Mouse (Mus musculus) limb, embryonic 15.5 days (tissue): ENCODE measurements around the gene Gpr45. TPM values are rescaled to one million over a fixed set of nuclear protein-coding genes. Genes with fewer than 3 reads are reported as not detected.

Experiments used
- ATAC-seq: fragments of 200-750 bp; cut with Nextera tagmentation; 2 replicates; pipeline ENCODE4 v1.8.0; 2017; ENCODE audit warnings: low read depth, moderate TSS enrichment; ENCODE audit not compliant: insufficient number of reproducible peaks, low FRiP score, low TSS enrichment
- H3K27ac ChIP-seq: fragments of 300-500 bp; sonication (generic); 2 replicates; pipeline ENCODE4 v1.5.1; 2015; ENCODE audit warnings: moderate library complexity, mild to moderate bottlenecking, inconsistent platforms
- H3K27me3 ChIP-seq: fragments of 300-500 bp; sonication (generic); 2 replicates; pipeline ENCODE4 v1.6.1; 2015; ENCODE audit warnings: inconsistent platforms
- H3K36me3 ChIP-seq: fragments of 300-500 bp; sonication (generic); 2 replicates; pipeline ENCODE4 v1.6.1; 2015; ENCODE audit warnings: inconsistent platforms
- H3K4me1 ChIP-seq: fragments of 300-500 bp; sonication (generic); 2 replicates; pipeline ENCODE4 v1.6.1; 2015; ENCODE audit warnings: inconsistent platforms
- H3K4me2 ChIP-seq: fragments of 300-500 bp; sonication (generic); 2 replicates; pipeline ENCODE4 v1.6.1; 2015; ENCODE audit warnings: mild to moderate bottlenecking, inconsistent platforms
- H3K4me3 ChIP-seq: fragments of 300-500 bp; sonication (generic); 2 replicates; pipeline ENCODE4 v1.5.1; 2015; ENCODE audit warnings: mild to moderate bottlenecking, inconsistent platforms
- H3K9ac ChIP-seq: fragments of 300-500 bp; sonication (generic); 2 replicates; pipeline ENCODE4 v1.6.1; 2015; ENCODE audit warnings: inconsistent platforms
- H3K9me3 ChIP-seq: fragments of 300-500 bp; sonication (generic); 2 replicates; pipeline ENCODE4 v1.6.1; 2016; ENCODE audit warnings: inconsistent platforms
- WGBS: fragments of 180-500 bp; shearing (Covaris S2); methylation state at CpG from one replicate; pipeline ENCODE4 v1.1.7; 2015; 5-methylcytosine and 5-hydroxymethylcytosine counted together
- microRNA-seq: library from miRNA; unstranded; fragments of <30 nt; microRNA quantifications from one replicate; pipeline ENCODE4, GENCODE M21; 2016
- polyA plus RNA-seq: library from polyadenylated mRNA; unstranded; fragments of >200 nt; fragmentation: Nextera tagmentation; extraction: Ambion mirVana; gene quantifications from 2 replicates; pipeline ENCODE4 v1.2.1, GENCODE M21; 2015

Gpr45 gene
- polyA plus RNA-seq, 1 experiment from 2014 or later = 5.2 TPM

DNA sequence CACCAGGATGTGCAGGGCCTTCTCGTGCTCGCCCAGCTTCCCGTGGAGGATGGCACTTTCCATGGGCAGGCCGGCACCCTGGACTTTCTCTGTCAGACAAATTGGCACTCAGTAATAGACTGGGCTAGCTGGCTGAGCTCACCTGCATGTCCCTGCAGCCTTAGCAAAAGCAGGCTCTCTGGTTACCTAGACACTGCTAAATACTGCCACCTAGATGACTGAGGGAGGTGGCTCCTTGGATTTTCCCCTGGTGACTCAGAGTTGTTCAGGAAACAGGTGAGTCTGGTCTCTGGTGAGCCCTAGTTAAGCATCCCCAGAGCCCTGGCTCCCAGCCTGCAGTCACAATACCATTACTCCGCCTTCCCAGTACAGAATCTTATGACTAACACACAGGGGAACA is 99.2 kb downstream of the Gpr45 start:
- Histone ChIP-seq H3K9ac (no peak overlapping the region), H3K9me3 (no peaks in the 10 kb centered on the region), H3K27ac (no peak overlapping the region), H3K4me1 (no peaks in the 10 kb centered on the region), H3K36me3 (peaks cover 73% of the 10 kb centered on the region), H3K4me2 (no peak overlapping the region), H3K27me3 (no peaks in the 10 kb centered on the region), H3K4me3 (no peak overlapping the region)
- no peak for ATAC-seq
- WGBS = 84% methylated on average over 5 of the region's 5 CpGs

DNA sequence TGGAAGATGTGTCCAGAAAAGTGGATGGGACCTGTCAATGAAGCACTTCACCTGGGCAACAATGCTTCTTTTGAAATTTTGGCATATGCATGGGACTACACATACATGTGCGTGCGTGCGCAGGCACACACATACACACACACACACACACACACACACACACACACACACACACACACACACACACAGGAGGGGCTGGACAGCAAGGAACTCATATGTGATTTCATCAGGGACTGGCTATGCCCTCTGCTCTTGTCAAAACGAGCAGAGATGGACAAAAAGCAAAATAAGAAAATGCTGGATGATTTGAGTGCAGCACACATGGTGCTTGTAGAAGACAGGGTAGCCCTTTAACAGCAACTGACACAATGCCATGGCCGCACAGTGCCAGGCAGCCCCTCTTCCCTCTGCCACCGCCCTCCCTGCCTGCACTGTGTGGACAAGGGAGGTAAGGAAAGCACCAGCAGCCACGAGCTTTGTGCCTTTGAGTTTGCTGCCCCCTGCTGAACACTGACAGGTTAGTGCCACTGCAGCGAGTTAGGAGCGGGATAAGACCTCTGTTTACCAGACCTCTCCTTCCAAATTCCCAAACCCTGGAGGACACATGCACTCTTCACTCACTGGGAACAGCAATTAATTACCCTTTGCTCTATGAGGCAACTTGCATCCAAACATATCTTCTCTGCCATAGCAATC is 113.1 kb downstream of the Gpr45 start:
- Histone ChIP-seq H3K27ac (no peak overlapping the region), H3K9ac (no peak overlapping the region), H3K9me3 (no peaks in the 10 kb centered on the region), H3K4me3 (no peak overlapping the region), H3K36me3 (peaks cover 55% of the 10 kb centered on the region), H3K27me3 (no peaks in the 10 kb centered on the region), H3K4me1 (no peaks in the 10 kb centered on the region), H3K4me2 (no peak overlapping the region)
- 51% methylated on average over 9 of the region's 9 CpGs for WGBS
- peak; percentile 63; the same call in 1 of the 2 replicates for ATAC-seq

DNA sequence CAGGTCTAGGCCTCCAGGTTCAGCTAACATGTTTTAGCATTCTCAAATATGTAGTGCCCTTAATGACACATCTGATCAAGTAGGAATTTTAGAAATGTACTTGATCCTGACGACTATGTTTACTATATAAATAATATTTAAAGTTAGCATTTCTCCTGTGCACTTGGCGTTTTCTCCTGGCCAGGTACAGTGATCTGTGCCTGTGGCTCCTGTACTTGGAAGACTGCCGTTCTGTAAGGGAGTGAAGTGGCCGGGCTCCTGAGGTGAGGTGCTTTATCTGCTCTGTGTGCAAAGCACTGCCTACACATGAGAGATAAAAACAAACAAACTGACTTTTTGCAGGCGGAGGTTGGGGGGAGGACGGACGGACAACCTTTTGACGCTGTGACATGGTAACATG is 113.9 kb downstream of the Gpr45 start:
- no peak overlapping the region for H3K9ac ChIP-seq
- no peaks in the 10 kb centered on the region for H3K9me3 ChIP-seq
- peaks cover 50% of the 10 kb centered on the region for H3K36me3 ChIP-seq
- no peaks in the 10 kb centered on the region for H3K4me1 ChIP-seq
- H3K4me2 ChIP-seq = no peak overlapping the region
- H3K27ac ChIP-seq = no peak overlapping the region
- ATAC-seq = no peak
- no peaks in the 10 kb centered on the region for H3K27me3 ChIP-seq
- 87% methylated on average over 8 of the region's 8 CpGs for WGBS
- H3K4me3 ChIP-seq = no peak overlapping the region

DNA sequence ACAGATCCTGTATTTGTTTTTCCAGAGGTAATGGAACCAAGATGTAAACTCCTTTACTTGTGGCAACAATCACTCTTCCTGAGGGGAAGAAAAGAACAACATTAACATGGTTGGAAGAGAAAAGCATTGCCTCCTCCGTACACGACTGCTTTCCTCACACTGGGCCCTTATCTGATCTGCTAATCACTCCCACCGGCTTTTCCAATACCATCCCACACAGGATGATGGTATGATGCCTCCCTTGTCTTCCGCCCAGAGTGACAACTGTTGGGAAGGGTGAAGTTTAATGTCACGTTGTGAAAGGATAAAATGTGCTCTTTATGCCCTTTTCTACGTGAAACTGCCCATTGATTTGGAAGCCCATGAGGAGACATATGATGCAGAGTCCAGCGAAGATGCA is 114.9 kb downstream of the Gpr45 start:
- Histone ChIP-seq H3K9ac (no peak overlapping the region), H3K27ac (no peak overlapping the region), H3K27me3 (no peaks in the 10 kb centered on the region), H3K4me2 (no peak overlapping the region), H3K4me3 (no peak overlapping the region), H3K9me3 (no peaks in the 10 kb centered on the region), H3K4me1 (no peaks in the 10 kb centered on the region), H3K36me3 (peaks cover 42% of the 10 kb centered on the region)
- no peak for ATAC-seq
- WGBS = 72% methylated on average over 7 of the region's 7 CpGs

DNA sequence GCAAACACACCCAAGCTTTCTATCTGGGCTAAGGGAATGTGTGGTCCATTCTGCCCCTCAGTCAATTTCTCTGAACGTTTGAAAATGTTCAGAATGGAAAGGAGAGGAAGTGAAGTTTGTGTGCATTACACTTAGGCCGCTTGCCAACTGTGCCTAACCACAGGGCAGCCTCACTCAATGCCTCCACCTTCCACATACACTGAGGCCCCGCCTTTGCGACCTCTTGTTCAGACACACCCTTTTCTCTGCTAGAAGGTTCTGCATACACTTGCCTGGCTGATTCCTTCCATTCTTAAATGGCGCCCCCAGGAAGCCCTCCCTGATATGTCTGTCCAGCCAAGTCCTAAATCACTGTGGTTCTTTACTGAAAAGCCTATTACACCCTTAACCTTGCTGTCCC is 118.1 kb downstream of the Gpr45 start:
- H3K27ac ChIP-seq = no peak overlapping the region
- H3K36me3 ChIP-seq = peaks cover 40% of the 10 kb centered on the region
- no peaks in the 10 kb centered on the region for H3K9me3 ChIP-seq
- no peaks in the 10 kb centered on the region for H3K27me3 ChIP-seq
- 71% methylated on average over 5 of the region's 5 CpGs for WGBS
- no peak for ATAC-seq
- H3K9ac ChIP-seq = no peak overlapping the region
- no peaks in the 10 kb centered on the region for H3K4me1 ChIP-seq
- H3K4me3 ChIP-seq = no peak overlapping the region
- H3K4me2 ChIP-seq = no peak overlapping the region

DNA sequence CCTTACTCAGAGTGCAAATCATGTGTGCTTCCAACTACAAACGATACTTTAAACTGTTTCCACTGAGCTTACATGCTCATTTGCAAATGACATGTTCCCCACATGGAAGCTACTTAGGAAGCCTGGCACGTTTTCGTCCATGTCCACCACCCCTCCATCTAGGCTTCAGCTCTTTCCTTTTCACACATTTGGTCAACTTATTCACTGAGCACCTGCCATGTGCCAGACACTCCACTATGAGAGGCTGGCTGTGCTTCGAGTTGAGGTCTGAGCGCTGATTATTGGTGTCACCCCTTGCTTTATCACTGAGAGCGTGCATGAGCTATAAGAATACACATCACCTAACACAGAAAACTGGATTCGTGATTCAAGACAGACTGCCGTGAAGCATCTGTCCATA is 119.4 kb downstream of the Gpr45 start:
- peaks cover 41% of the 10 kb centered on the region for H3K36me3 ChIP-seq
- H3K27me3 ChIP-seq = no peaks in the 10 kb centered on the region
- no peak overlapping the region for H3K4me3 ChIP-seq
- WGBS = 93% methylated on average over 8 of the region's 8 CpGs
- no peak overlapping the region for H3K9ac ChIP-seq
- H3K4me2 ChIP-seq = no peak overlapping the region
- H3K9me3 ChIP-seq = no peaks in the 10 kb centered on the region
- no peaks in the 10 kb centered on the region for H3K4me1 ChIP-seq
- no peak overlapping the region for H3K27ac ChIP-seq
- ATAC-seq = no peak

DNA sequence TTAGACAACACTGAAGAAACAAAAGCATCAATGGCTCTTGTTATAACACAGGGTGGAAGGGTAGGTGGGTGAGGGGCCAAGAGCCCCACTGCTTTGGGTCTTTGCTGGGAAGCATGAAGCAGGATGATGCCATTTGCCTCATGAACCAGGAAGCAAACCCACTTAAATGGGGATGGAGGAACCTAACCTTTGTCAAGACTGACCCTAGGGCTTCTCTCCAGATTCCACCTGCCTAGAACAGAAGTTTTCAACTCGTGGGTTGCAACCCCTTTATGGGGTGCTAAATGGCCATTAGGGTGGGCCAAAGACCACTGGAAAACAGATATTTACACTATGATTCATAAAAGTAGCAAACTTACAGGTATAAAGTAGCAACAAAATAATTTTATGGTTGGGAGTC is 119.9 kb downstream of the Gpr45 start:
- Histone ChIP-seq H3K9ac (no peak overlapping the region), H3K4me1 (no peaks in the 10 kb centered on the region), H3K36me3 (peaks cover 37% of the 10 kb centered on the region), H3K4me3 (no peak overlapping the region), H3K9me3 (no peaks in the 10 kb centered on the region), H3K27ac (no peak overlapping the region), H3K4me2 (no peak overlapping the region), H3K27me3 (no peaks in the 10 kb centered on the region)
- WGBS = 42% methylated on average over 1 of the region's 1 CpGs
- no peak for ATAC-seq

DNA sequence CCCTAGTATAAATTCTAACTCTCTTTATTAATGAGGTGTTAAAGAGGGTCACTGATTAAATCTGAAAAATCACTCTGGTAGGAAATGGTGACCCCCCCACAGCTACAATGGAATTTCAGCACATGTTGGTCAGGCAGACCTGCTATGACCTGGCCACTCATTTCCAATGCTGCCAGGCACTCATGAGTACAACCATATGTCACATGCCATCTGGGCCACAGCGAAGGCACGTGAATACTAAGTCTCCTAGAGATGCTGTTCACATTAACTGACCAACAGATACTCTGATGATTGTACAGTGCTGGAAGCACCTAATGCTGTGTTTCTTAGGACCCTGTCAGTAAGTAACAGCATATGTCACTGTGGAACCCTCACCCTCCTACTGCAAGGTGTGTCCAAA is 122.1 kb downstream of the Gpr45 start:
- no peaks in the 10 kb centered on the region for H3K4me1 ChIP-seq
- H3K27me3 ChIP-seq = no peaks in the 10 kb centered on the region
- H3K27ac ChIP-seq = no peak overlapping the region
- 87% methylated on average over 2 of the region's 2 CpGs for WGBS
- no peak overlapping the region for H3K4me2 ChIP-seq
- H3K4me3 ChIP-seq = no peak overlapping the region
- no peaks in the 10 kb centered on the region for H3K9me3 ChIP-seq
- ATAC-seq = no peak
- peaks cover 31% of the 10 kb centered on the region for H3K36me3 ChIP-seq
- H3K9ac ChIP-seq = no peak overlapping the region

DNA sequence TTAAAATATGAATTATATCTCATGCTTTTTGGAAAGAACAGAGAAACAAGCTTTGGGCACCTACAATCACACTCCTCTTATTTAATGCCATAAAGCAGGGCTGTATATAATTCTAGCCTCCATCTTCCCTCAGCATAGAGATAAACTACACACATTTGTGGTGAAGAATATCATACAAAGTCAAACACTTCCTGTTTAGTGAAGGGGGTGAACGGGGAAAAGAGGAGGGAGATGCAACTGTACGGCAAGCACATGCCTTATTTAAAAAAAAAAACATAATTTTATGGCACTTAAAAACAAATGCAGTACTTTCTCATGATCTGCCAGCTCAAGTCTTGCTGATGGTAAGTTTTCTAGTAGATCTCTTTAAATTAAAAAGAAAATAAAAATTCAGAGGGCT is 125.5 kb downstream of the Gpr45 start:
- no peaks in the 10 kb centered on the region for H3K9me3 ChIP-seq
- WGBS = 92% methylated on average over 2 of the region's 2 CpGs
- peaks cover 24% of the 10 kb centered on the region for H3K36me3 ChIP-seq
- no peaks in the 10 kb centered on the region for H3K4me1 ChIP-seq
- no peak overlapping the region for H3K9ac ChIP-seq
- H3K4me2 ChIP-seq = no peak overlapping the region
- ATAC-seq = no peak
- H3K27me3 ChIP-seq = no peaks in the 10 kb centered on the region
- H3K4me3 ChIP-seq = no peak overlapping the region
- no peak overlapping the region for H3K27ac ChIP-seq

DNA sequence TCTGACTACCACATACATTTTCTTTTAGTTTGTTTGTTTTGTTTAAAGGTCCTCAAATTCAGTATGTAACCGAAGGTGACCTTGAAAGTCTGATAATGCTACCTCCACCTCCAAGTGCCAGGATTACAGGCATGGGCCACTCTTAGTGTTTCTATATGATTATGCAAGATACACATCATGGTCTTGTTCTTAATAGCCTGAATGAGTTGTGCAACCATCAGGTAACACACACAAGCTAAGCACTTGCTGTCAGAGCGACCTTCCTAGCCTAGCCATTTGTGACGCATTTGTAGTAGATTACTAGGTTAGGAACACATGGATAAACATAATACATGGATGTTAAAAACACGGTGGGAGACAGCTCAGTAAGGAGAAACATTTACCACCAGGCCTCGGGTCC is 130.3 kb downstream of the Gpr45 start:
- ATAC-seq = no peak
- H3K4me2 ChIP-seq = no peak overlapping the region
- WGBS = 82% methylated on average over 5 of the region's 5 CpGs
- H3K27ac ChIP-seq = no peak overlapping the region
- no peaks in the 10 kb centered on the region for H3K9me3 ChIP-seq
- no peaks in the 10 kb centered on the region for H3K36me3 ChIP-seq
- no peak overlapping the region for H3K4me3 ChIP-seq
- no peaks in the 10 kb centered on the region for H3K4me1 ChIP-seq
- H3K9ac ChIP-seq = no peak overlapping the region
- H3K27me3 ChIP-seq = no peaks in the 10 kb centered on the region

Small RNA genes lying within 50 kb of the gene (microRNA-seq; reads per million reads assigned to microRNA genes)
- gene Gm24001 = not detected

Other genes with a start within 250 kb of the Gpr45 start
- 40.8 and 44.7 TPM in 2 replicates for gene Mrps9, start 101.6 kb upstream of the Gpr45 start, polyA plus RNA-seq
- gene Tgfbrap1, start 145.8 kb downstream of the Gpr45 start, polyA plus RNA-seq = 10.6 and 11.9 TPM in 2 replicates
- gene AI597479, start 145.8 kb downstream of the Gpr45 start, polyA plus RNA-seq = 29.1 and 29.9 TPM in 2 replicates
- 24.7 and 26.9 TPM in 2 replicates for gene Fhl2, start 244.1 kb downstream of the Gpr45 start, polyA plus RNA-seq